Mouse (Mus musculus): ENCODE measurements around the gene Hivep3. TPM values are rescaled to one million over a fixed set of nuclear protein-coding genes. Genes with fewer than 3 reads are reported as not detected.
A peak's percentile ranks its signal among the peaks of the same experiment; 100 is the strongest.

The Hivep3 gene
- 8.6 and 9.8 TPM in 2 replicates for polyA plus RNA-seq (2014; fragmentation: Nextera tagmentation; extraction: Ambion mirVana)

DNA sequence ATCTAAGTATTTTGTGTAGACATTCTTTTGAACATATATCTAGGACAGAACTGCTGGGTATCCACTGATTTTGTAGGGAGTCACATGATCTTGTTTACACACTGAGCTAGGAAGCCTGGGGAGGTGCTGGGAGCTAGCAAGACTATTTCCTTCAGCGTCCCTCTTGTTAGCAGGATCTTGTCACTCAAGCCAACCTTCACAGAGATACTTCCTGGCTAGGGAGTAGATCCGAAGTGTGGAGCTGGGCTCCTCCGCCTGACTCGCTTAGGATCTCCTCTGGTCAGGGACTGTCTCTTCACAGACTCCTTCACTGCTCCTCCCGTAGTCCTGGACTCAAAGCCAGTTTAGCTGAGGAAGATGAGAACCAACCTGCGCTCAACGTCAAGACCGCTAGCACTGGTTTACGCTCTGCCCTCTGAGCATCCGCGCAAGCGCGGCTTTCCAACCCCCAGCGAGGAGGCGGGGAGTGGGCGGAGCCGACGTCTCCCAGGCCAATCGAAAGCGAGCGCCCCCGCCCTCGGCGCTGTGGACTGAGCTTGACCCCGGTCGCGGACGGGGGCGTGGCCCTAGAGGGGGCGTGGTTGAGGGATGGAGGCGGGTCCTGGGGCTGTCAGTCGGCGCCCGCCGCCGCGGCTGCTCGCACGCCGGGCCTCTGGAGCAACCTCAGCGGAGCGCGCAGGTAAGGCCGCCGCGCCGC is at the start of gene Hivep3:
TSS of gene Hivep3 (plus strand) at position 601 of the 697 bp plus-strand sequence.
- WGBS = under 1% methylated on average over 47 of the region's 47 CpGs
- Histone ChIP-seq H3K9me3 (ENCODE audit: control insufficient read depth, low read depth, low read length) (no peaks in the 10 kb centered on the region), H3K36me3 (ENCODE audit: control insufficient read depth, insufficient read depth, low read length) (no peaks in the 10 kb centered on the region), H3K4me3 (ENCODE audit: low read depth, low read length) (peak within 1 kb of the TSS; percentile 70), H3K4me2 (replicated peaks; ENCODE audit: low read depth, low read length) (peak within 1 kb of the TSS; percentile 97), H3K27ac (ENCODE audit: low read length) (no peak within 1 kb of the TSS), H3K27me3 (ENCODE audit: control insufficient read depth, insufficient read depth, low read length) (0 out of 2 replicates have a peak, but pooled peaks cover 5% of the 10 kb centered on the region), H3K4me1 (ENCODE audit: control insufficient read depth, insufficient read depth, low read length) (0 out of 2 replicates have a peak, but pooled peaks cover 3% of the 10 kb centered on the region), H3K9ac (replicated peaks; ENCODE audit: low read depth, low read length) (peak within 1 kb of the TSS; percentile 38; the same call in 1 of the 2 replicates)
- peak; percentile 97 for ATAC-seq (ENCODE audit: insufficient number of reproducible peaks, insufficient read depth, low FRiP score, low read depth)

DNA sequence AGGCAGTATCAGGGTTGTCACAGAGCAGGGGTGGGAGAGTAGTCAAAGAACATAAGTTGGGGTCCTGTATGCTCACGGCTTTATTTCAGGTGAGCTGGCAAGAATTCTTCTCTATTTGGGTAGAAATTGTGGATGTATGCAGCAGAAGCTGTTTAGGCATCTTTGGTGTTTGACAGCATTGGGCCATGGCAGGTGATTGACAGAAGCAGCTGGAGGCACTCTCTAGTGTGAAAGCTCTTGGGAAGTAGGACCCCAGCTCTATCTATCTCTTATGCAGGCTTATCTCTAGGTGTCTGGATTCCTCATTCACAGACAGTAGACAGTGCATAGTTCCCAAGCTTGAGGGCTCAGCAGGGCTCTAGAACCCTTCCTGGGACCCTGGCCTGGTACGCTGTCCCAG is 47.8 kb upstream of the Hivep3 start:
- WGBS = 95% methylated on average over 2 of the region's 2 CpGs
- no peaks in the 10 kb centered on the region for H3K9me3 ChIP-seq (ENCODE audit: control insufficient read depth, low read depth, low read length)
- H3K36me3 ChIP-seq (ENCODE audit: control insufficient read depth, insufficient read depth, low read length) = no peaks in the 10 kb centered on the region
- no peak for ATAC-seq (ENCODE audit: insufficient number of reproducible peaks, insufficient read depth, low FRiP score, low read depth)
- H3K9ac ChIP-seq (replicated peaks; ENCODE audit: low read depth, low read length) = no peak overlapping the region
- H3K4me1 ChIP-seq (ENCODE audit: control insufficient read depth, insufficient read depth, low read length) = no peaks in the 10 kb centered on the region
- H3K4me2 ChIP-seq (replicated peaks; ENCODE audit: low read depth, low read length) = no peak overlapping the region
- no peaks in the 10 kb centered on the region for H3K27me3 ChIP-seq (ENCODE audit: control insufficient read depth, insufficient read depth, low read length)
- no peak overlapping the region for H3K4me3 ChIP-seq (ENCODE audit: low read depth, low read length)
- H3K27ac ChIP-seq (ENCODE audit: low read length) = no peak overlapping the region

DNA sequence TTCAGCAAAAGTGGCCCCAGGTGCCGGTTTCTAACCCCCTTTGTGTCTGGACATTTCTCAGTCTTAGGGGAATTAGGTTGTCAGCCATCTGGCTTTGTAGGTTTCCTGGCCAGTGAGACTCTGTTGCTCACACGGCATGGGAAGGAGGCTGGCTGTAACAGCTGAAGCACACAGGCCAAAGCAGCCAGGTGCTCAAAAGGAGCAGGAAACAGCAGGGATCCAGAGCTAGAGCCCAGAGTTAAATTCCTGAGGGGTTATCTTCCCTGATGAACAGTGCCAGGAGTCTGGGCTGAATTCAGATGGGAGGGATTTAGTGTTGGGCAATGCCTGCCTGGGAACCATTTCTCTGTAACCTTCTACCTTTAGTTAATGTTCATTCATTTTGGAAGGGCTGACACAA is 35.2 kb upstream of the Hivep3 start:
- Histone ChIP-seq H3K9ac (replicated peaks; ENCODE audit: low read depth, low read length) (no peak overlapping the region), H3K9me3 (ENCODE audit: control insufficient read depth, low read depth, low read length) (no peaks in the 10 kb centered on the region), H3K4me1 (ENCODE audit: control insufficient read depth, insufficient read depth, low read length) (no peaks in the 10 kb centered on the region), H3K36me3 (ENCODE audit: control insufficient read depth, insufficient read depth, low read length) (no peaks in the 10 kb centered on the region), H3K4me2 (replicated peaks; ENCODE audit: low read depth, low read length) (no peak overlapping the region), H3K27me3 (ENCODE audit: control insufficient read depth, insufficient read depth, low read length) (no peaks in the 10 kb centered on the region), H3K4me3 (ENCODE audit: low read depth, low read length) (no peak overlapping the region), H3K27ac (ENCODE audit: low read length) (no peak overlapping the region)
- no peak for ATAC-seq (ENCODE audit: insufficient number of reproducible peaks, insufficient read depth, low FRiP score, low read depth)
- WGBS = 49% methylated on average over 2 of the region's 2 CpGs

DNA sequence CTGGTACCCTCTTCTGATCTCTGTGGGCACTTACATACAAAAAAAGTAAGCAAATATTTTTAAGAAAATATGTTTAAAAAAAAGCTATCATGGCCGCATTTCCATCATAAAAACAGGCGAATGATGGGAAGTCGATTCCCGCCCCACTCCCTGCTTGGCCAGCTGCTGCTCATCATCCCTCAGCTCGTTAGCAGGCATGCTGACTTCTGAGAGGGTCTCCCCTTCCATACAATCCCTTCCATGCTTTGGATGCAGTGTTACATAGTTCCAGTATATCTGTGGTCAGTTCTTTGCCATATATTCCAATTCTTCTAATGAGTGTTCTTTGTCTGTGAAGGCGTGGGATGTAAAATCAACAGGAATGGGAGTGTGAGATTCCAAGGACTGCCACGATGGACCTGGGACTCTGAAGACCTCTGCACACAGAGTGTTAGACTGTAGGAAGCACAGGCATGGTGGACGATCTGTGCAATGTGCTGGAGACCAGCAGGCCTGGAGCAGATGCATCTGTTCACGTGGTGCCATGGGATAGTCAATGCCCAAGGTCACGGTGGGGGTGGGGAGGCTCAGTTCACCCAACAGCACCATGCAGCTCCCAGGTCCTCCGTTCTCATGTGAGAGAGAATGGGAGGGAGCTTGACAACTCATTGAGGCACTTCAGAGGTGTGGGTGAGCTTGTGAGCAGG is 32.2 kb upstream of the Hivep3 start:
- Histone ChIP-seq H3K4me3 (ENCODE audit: low read depth, low read length) (no peak overlapping the region), H3K9me3 (ENCODE audit: control insufficient read depth, low read depth, low read length) (no peaks in the 10 kb centered on the region), H3K4me2 (replicated peaks; ENCODE audit: low read depth, low read length) (no peak overlapping the region), H3K27me3 (ENCODE audit: control insufficient read depth, insufficient read depth, low read length) (no peaks in the 10 kb centered on the region), H3K27ac (ENCODE audit: low read length) (no peak overlapping the region), H3K4me1 (ENCODE audit: control insufficient read depth, insufficient read depth, low read length) (no peaks in the 10 kb centered on the region), H3K36me3 (ENCODE audit: control insufficient read depth, insufficient read depth, low read length) (no peaks in the 10 kb centered on the region), H3K9ac (replicated peaks; ENCODE audit: low read depth, low read length) (no peak overlapping the region)
- no peak for ATAC-seq (ENCODE audit: insufficient number of reproducible peaks, insufficient read depth, low FRiP score, low read depth)
- 84% methylated on average over 11 of the region's 11 CpGs for WGBS

DNA sequence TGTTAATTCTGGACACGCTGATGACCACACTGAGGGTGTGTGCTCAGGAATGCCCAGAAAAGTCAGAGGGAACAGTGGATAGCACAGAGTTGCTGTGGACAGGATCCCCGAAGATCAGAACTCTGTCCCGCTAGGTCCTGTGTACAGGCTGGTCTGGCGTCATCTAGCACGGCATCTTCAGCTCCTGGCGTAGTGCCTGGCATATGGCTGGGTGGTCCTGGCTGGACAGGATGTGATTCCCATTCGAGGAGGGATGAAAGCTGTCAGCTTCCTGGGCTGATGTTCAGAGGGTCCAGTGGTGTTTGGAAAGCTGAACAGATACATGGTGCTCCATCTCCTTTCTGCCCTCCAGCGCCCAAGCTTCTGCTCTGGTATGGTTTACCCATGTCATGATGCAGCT is 29.6 kb upstream of the Hivep3 start:
- Histone ChIP-seq H3K9ac (replicated peaks; ENCODE audit: low read depth, low read length) (no peak overlapping the region), H3K4me2 (replicated peaks; ENCODE audit: low read depth, low read length) (no peak overlapping the region), H3K27me3 (ENCODE audit: control insufficient read depth, insufficient read depth, low read length) (no peaks in the 10 kb centered on the region), H3K27ac (ENCODE audit: low read length) (no peak overlapping the region), H3K4me3 (ENCODE audit: low read depth, low read length) (no peak overlapping the region), H3K36me3 (ENCODE audit: control insufficient read depth, insufficient read depth, low read length) (no peaks in the 10 kb centered on the region), H3K9me3 (ENCODE audit: control insufficient read depth, low read depth, low read length) (no peaks in the 10 kb centered on the region), H3K4me1 (ENCODE audit: control insufficient read depth, insufficient read depth, low read length) (no peaks in the 10 kb centered on the region)
- 80% methylated on average over 8 of the region's 8 CpGs for WGBS
- no peak for ATAC-seq (ENCODE audit: insufficient number of reproducible peaks, insufficient read depth, low FRiP score, low read depth)

DNA sequence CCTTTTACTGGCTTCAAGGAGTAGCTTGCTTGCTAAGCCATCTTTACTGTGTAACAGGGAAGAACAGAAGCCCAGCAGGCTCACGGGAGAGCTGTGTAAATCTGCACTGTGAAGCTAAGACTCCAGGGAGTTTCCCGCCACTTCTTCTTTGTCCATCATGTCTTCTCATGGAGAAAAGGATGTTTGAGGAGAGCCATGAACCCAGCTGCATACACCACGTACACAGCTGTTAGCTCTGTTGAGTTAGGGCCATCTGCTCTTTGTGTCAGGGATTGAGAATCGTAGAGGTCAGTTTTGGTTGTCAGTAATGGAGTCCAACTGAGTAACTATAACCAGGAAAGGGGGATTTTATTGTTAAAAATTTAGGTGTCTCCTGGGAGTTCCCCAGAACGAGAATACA is 26.3 kb upstream of the Hivep3 start:
- H3K27me3 ChIP-seq (ENCODE audit: control insufficient read depth, insufficient read depth, low read length) = no peaks in the 10 kb centered on the region
- H3K4me3 ChIP-seq (ENCODE audit: low read depth, low read length) = no peak overlapping the region
- 59% methylated on average over 5 of the region's 5 CpGs for WGBS
- no peak for ATAC-seq (ENCODE audit: insufficient number of reproducible peaks, insufficient read depth, low FRiP score, low read depth)
- no peaks in the 10 kb centered on the region for H3K36me3 ChIP-seq (ENCODE audit: control insufficient read depth, insufficient read depth, low read length)
- H3K4me2 ChIP-seq (replicated peaks; ENCODE audit: low read depth, low read length) = no peak overlapping the region
- H3K9ac ChIP-seq (replicated peaks; ENCODE audit: low read depth, low read length) = no peak overlapping the region
- H3K4me1 ChIP-seq (ENCODE audit: control insufficient read depth, insufficient read depth, low read length) = no peaks in the 10 kb centered on the region
- H3K27ac ChIP-seq (ENCODE audit: low read length) = no peak overlapping the region
- no peaks in the 10 kb centered on the region for H3K9me3 ChIP-seq (ENCODE audit: control insufficient read depth, low read depth, low read length)

DNA sequence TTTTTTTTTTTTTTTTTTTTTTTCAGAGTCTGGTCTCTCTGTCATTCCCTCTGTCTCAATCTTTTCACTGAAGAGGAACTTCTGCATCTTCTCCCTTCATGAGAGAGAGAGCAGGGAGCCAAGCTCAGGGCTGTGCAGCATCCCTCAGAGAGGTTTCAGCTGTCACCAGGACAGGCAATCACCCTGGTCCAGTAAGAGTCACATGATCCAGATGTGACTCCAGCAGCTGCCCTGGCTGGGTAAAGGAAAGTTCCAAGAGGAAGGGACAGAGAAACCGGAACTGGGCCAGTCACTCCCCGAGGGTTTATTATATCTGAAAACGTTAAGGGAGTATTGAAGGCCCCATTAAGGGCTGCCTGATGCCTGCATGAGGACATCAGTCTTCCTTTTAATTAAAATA is 25.8 kb upstream of the Hivep3 start:
- Histone ChIP-seq H3K27me3 (ENCODE audit: control insufficient read depth, insufficient read depth, low read length) (no peaks in the 10 kb centered on the region), H3K4me2 (replicated peaks; ENCODE audit: low read depth, low read length) (no peak overlapping the region), H3K27ac (ENCODE audit: low read length) (no peak overlapping the region), H3K9ac (replicated peaks; ENCODE audit: low read depth, low read length) (no peak overlapping the region), H3K36me3 (ENCODE audit: control insufficient read depth, insufficient read depth, low read length) (no peaks in the 10 kb centered on the region), H3K4me1 (ENCODE audit: control insufficient read depth, insufficient read depth, low read length) (no peaks in the 10 kb centered on the region), H3K9me3 (ENCODE audit: control insufficient read depth, low read depth, low read length) (no peaks in the 10 kb centered on the region), H3K4me3 (ENCODE audit: low read depth, low read length) (no peak overlapping the region)
- WGBS = 28% methylated on average over 3 of the region's 3 CpGs
- ATAC-seq (ENCODE audit: insufficient number of reproducible peaks, insufficient read depth, low FRiP score, low read depth) = no peak

DNA sequence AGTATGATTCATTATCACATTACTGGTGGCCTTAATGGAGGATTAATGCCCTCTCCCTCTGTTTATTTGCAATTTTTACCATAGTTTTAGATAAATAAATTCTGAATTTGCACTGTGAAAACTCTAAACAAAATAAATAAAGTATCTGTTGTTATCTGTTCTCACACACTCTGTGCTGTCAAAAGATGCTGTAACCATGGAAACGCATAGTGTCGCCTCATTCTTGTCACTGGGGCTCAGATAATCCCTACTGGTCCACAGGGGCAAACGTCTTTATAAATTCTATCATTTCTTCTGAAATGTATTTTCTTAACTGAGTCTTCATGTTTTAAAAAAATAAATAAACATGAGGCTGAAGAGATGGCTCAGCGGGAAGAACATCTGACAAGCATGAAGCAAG is 23.4 kb upstream of the Hivep3 start:
- Histone ChIP-seq H3K36me3 (ENCODE audit: control insufficient read depth, insufficient read depth, low read length) (no peaks in the 10 kb centered on the region), H3K4me3 (ENCODE audit: low read depth, low read length) (no peak overlapping the region), H3K27me3 (ENCODE audit: control insufficient read depth, insufficient read depth, low read length) (no peaks in the 10 kb centered on the region), H3K4me1 (ENCODE audit: control insufficient read depth, insufficient read depth, low read length) (no peaks in the 10 kb centered on the region), H3K9ac (replicated peaks; ENCODE audit: low read depth, low read length) (no peak overlapping the region), H3K27ac (ENCODE audit: low read length) (no peak overlapping the region), H3K4me2 (replicated peaks; ENCODE audit: low read depth, low read length) (no peak overlapping the region), H3K9me3 (ENCODE audit: control insufficient read depth, low read depth, low read length) (no peaks in the 10 kb centered on the region)
- WGBS = 66% methylated on average over 4 of the region's 4 CpGs
- no peak for ATAC-seq (ENCODE audit: insufficient number of reproducible peaks, insufficient read depth, low FRiP score, low read depth)

Data from stomach, embryonic 14.5 days (tissue).